Mouse (Mus musculus): Measurements from ENCODE around the gene Tyms.

DNA sequence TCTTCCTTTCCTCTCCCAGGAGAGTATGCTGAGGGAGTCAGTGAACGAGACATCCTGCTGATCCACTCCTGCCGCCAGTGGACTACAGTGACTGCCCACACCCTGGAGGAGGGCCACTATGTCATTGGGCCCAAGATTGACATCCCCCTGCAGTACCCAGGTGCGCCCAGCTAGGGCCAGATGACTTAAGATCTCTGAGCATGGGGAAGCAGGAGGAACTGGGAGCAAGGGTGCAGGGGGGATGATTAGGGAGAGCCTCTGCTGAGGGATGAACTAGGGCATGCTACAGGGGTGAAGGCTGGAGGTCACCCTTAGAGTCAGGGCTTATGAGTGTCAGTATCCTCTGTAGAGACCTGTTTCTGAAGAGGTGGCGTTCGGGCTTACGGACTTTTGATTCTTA, 34.8 kb upstream of the Tyms start:
- TF ChIP-seq GATA1 (IDR thresholded peaks at IDR 0.05; ENCODE audit: borderline replicate concordance, low read length) = no peak
- no peak for TF ChIP-seq FLI1 (IDR thresholded peaks at IDR 0.05; ENCODE audit: low read length)

Data from megakaryocyte, embryonic 14.5 days (primary cell).